Mouse (Mus musculus): Measurements from ENCODE around the gene Wnt11.

- TF ChIP-seq POLR2A (IDR thresholded peaks at IDR 0.05; ENCODE audit: control insufficient read depth, low read depth, low read length) (no peak), CTCF (IDR thresholded peaks at IDR 0.05; ENCODE audit: control insufficient read depth, insufficient read depth, insufficient replicate concordance, low read depth, low read length) (no peak)
Measured at GRCm38 (mm10) chr7:98867053-98867793, 32.3 kb downstream of the Wnt11 start.

Measured in testis, adult 2 months (tissue).